Mouse (Mus musculus): ENCODE results near the gene Bicdl1. TPM values are rescaled to one million over a fixed set of nuclear protein-coding genes. Genes with fewer than 3 reads are reported as not detected.

The Bicdl1 gene
- 16.0 and 16.8 TPM in 2 replicates for polyA plus RNA-seq (2015; fragmentation: Nextera tagmentation; extraction: Ambion mirVana)

- Histone ChIP-seq H3K36me3 (ENCODE audit: control insufficient read depth, insufficient read depth, low read length) (no peaks in the 10 kb centered on the region), H3K27ac (replicated peaks) (peak within 1 kb of the TSS; percentile 82), H3K9me3 (ENCODE audit: control insufficient read depth, low read length) (no peaks in the 10 kb centered on the region), H3K4me1 (replicated peaks; ENCODE audit: control insufficient read depth, insufficient read depth) (0 out of 2 replicates have a peak, but pooled peaks cover 2% of the 10 kb centered on the region), H3K9ac (ENCODE audit: low read length) (peak within 1 kb of the TSS; percentile 52), H3K27me3 (ENCODE audit: control insufficient read depth, insufficient read depth, low read length) (no peaks in the 10 kb centered on the region), H3K4me3 (ENCODE audit: low read depth, low read length) (peak within 1 kb of the TSS; percentile 55), H3K4me2 (replicated peaks; ENCODE audit: low read depth) (peak within 1 kb of the TSS; percentile 93)
- TF ChIP-seq EP300 (optimal IDR thresholded peaks at IDR 0.05) (no peak), CTCF (IDR thresholded peaks at IDR 0.05; ENCODE audit: low read depth) (no peak)
- DNase-seq (ENCODE audit: low spot score), result peak; percentile 93
- ATAC-seq (ENCODE audit: low FRiP score, low TSS enrichment), result peak; percentile 65
- under 1% methylated on average over 49 of the region's 83 CpGs for WGBS
Measured at GRCm38 (mm10) chr5:115731001-115731731, at the start of gene Bicdl1. Gene Bicdl1, minus strand, starts transcription at chr5:115731621.

- H3K9me3 ChIP-seq (ENCODE audit: control insufficient read depth, low read length), result no peaks in the 10 kb centered on the region
- H3K36me3 ChIP-seq (ENCODE audit: control insufficient read depth, insufficient read depth, low read length), result no peaks in the 10 kb centered on the region
- H3K4me2 ChIP-seq (replicated peaks; ENCODE audit: low read depth), result no peak overlapping the region
- H3K4me3 ChIP-seq (ENCODE audit: low read depth, low read length), result no peak overlapping the region
- WGBS, result 67% methylated on average over 4 of the region's 4 CpGs
- no peaks in the 10 kb centered on the region for H3K4me1 ChIP-seq (replicated peaks; ENCODE audit: control insufficient read depth, insufficient read depth)
- no peak for DNase-seq (ENCODE audit: low spot score)
- TF ChIP-seq CTCF (IDR thresholded peaks at IDR 0.05; ENCODE audit: low read depth), result no peak
- no peak for TF ChIP-seq EP300 (optimal IDR thresholded peaks at IDR 0.05)
- ATAC-seq (ENCODE audit: low FRiP score, low TSS enrichment), result no peak
- no peaks in the 10 kb centered on the region for H3K27me3 ChIP-seq (ENCODE audit: control insufficient read depth, insufficient read depth, low read length)
- no peak overlapping the region for H3K27ac ChIP-seq (replicated peaks)
- H3K9ac ChIP-seq (ENCODE audit: low read length), result no peak overlapping the region
Measured at GRCm38 (mm10) chr5:115776911-115777310, 45.5 kb upstream of the Bicdl1 start.

GRCm38 (mm10) chr5:115775350-115775749 is 43.9 kb upstream of the Bicdl1 start:
- DNase-seq (ENCODE audit: low spot score), result no peak
- H3K4me2 ChIP-seq (replicated peaks; ENCODE audit: low read depth), result no peak overlapping the region
- TF ChIP-seq EP300 (optimal IDR thresholded peaks at IDR 0.05), result no peak
- TF ChIP-seq CTCF (IDR thresholded peaks at IDR 0.05; ENCODE audit: low read depth), result no peak
- H3K4me1 ChIP-seq (replicated peaks; ENCODE audit: control insufficient read depth, insufficient read depth), result no peaks in the 10 kb centered on the region
- 53% methylated on average over 4 of the region's 4 CpGs for WGBS
- H3K9me3 ChIP-seq (ENCODE audit: control insufficient read depth, low read length), result no peaks in the 10 kb centered on the region
- no peaks in the 10 kb centered on the region for H3K27me3 ChIP-seq (ENCODE audit: control insufficient read depth, insufficient read depth, low read length)
- ATAC-seq (ENCODE audit: low FRiP score, low TSS enrichment), result no peak
- H3K36me3 ChIP-seq (ENCODE audit: control insufficient read depth, insufficient read depth, low read length), result no peaks in the 10 kb centered on the region
- no peak overlapping the region for H3K9ac ChIP-seq (ENCODE audit: low read length)
- H3K4me3 ChIP-seq (ENCODE audit: low read depth, low read length), result no peak overlapping the region
- H3K27ac ChIP-seq (replicated peaks), result no peak overlapping the region

- ATAC-seq (ENCODE audit: low FRiP score, low TSS enrichment) (no peak), DNase-seq (ENCODE audit: low spot score) (no peak)
- 91% methylated on average over 4 of the region's 4 CpGs for WGBS
- Histone ChIP-seq H3K36me3 (ENCODE audit: control insufficient read depth, insufficient read depth, low read length) (no peaks in the 10 kb centered on the region), H3K4me3 (ENCODE audit: low read depth, low read length) (no peak overlapping the region), H3K4me2 (replicated peaks; ENCODE audit: low read depth) (no peak overlapping the region), H3K27ac (replicated peaks) (no peak overlapping the region), H3K9ac (ENCODE audit: low read length) (no peak overlapping the region), H3K4me1 (replicated peaks; ENCODE audit: control insufficient read depth, insufficient read depth) (no peaks in the 10 kb centered on the region), H3K27me3 (ENCODE audit: control insufficient read depth, insufficient read depth, low read length) (no peaks in the 10 kb centered on the region), H3K9me3 (ENCODE audit: control insufficient read depth, low read length) (no peaks in the 10 kb centered on the region)
- TF ChIP-seq EP300 (optimal IDR thresholded peaks at IDR 0.05), result no peak
- TF ChIP-seq CTCF (IDR thresholded peaks at IDR 0.05; ENCODE audit: low read depth), result peak; percentile 23
Measured at GRCm38 (mm10) chr5:115770048-115770447, 38.6 kb upstream of the Bicdl1 start.

GRCm38 (mm10) chr5:115769116-115769515 is 37.7 kb upstream of the Bicdl1 start:
- no peak for DNase-seq (ENCODE audit: low spot score)

GRCm38 (mm10) chr5:115766821-115767220 is 35.4 kb upstream of the Bicdl1 start:
- H3K4me3 ChIP-seq (ENCODE audit: low read depth, low read length), result no peak overlapping the region
- WGBS, result 72% methylated on average over 8 of the region's 8 CpGs
- no peak overlapping the region for H3K9ac ChIP-seq (ENCODE audit: low read length)
- H3K27ac ChIP-seq (replicated peaks), result no peak overlapping the region
- H3K9me3 ChIP-seq (ENCODE audit: control insufficient read depth, low read length), result no peaks in the 10 kb centered on the region
- H3K36me3 ChIP-seq (ENCODE audit: control insufficient read depth, insufficient read depth, low read length), result no peaks in the 10 kb centered on the region
- ATAC-seq (ENCODE audit: low FRiP score, low TSS enrichment) (no peak), DNase-seq (ENCODE audit: low spot score) (no peak)
- no peak for TF ChIP-seq EP300 (optimal IDR thresholded peaks at IDR 0.05)
- TF ChIP-seq CTCF (IDR thresholded peaks at IDR 0.05; ENCODE audit: low read depth), result no peak
- H3K4me1 ChIP-seq (replicated peaks; ENCODE audit: control insufficient read depth, insufficient read depth), result no peaks in the 10 kb centered on the region
- no peak overlapping the region for H3K4me2 ChIP-seq (replicated peaks; ENCODE audit: low read depth)
- H3K27me3 ChIP-seq (ENCODE audit: control insufficient read depth, insufficient read depth, low read length), result no peaks in the 10 kb centered on the region

More at GRCm38 (mm10) chr5:115769116-115769515, 37.7 kb upstream of the Bicdl1 start:
- WGBS, result 93% methylated on average over 4 of the region's 4 CpGs
- Histone ChIP-seq H3K36me3 (ENCODE audit: control insufficient read depth, insufficient read depth, low read length) (no peaks in the 10 kb centered on the region), H3K9me3 (ENCODE audit: control insufficient read depth, low read length) (no peaks in the 10 kb centered on the region), H3K9ac (ENCODE audit: low read length) (no peak overlapping the region), H3K4me2 (replicated peaks; ENCODE audit: low read depth) (no peak overlapping the region), H3K27ac (replicated peaks) (no peak overlapping the region), H3K4me3 (ENCODE audit: low read depth, low read length) (no peak overlapping the region), H3K27me3 (ENCODE audit: control insufficient read depth, insufficient read depth, low read length) (no peaks in the 10 kb centered on the region), H3K4me1 (replicated peaks; ENCODE audit: control insufficient read depth, insufficient read depth) (no peaks in the 10 kb centered on the region)
- no peak for ATAC-seq (ENCODE audit: low FRiP score, low TSS enrichment)
- TF ChIP-seq CTCF (IDR thresholded peaks at IDR 0.05; ENCODE audit: low read depth) (no peak), EP300 (optimal IDR thresholded peaks at IDR 0.05) (no peak)

All from stomach, postnatal 0 days (tissue).